Mouse (Mus musculus) neural tube, embryonic 13.5 days (tissue): ENCODE measurements around the gene Prok1. TPM values are rescaled to one million over a fixed set of nuclear protein-coding genes. Genes with fewer than 3 reads are reported as not detected.

ENCODE experiments used
- polyA plus RNA-seq: library from polyadenylated mRNA; unstranded; fragments of >200 nt; fragmentation: Nextera tagmentation; extraction: Ambion mirVana; gene quantifications from 2 replicates; pipeline ENCODE4 v1.2.1, GENCODE M21; 2015

The Prok1 gene
- polyA plus RNA-seq, 1 experiment from 2014 or later, result not detected

Other genes with a start within 250 kb of the Prok1 start
- 2.8 and 3.9 TPM in 2 replicates for gene Kcna3, start 203.5 kb downstream of the Prok1 start, polyA plus RNA-seq
- 1.5 and 1.9 TPM in 2 replicates for gene Kcna2, start 138.6 kb downstream of the Prok1 start, polyA plus RNA-seq
- gene Kcna10, start 56.7 kb downstream of the Prok1 start, polyA plus RNA-seq, result not detected in 2 replicates
- 0.27 and 1.2 TPM in 2 replicates for gene Cym, start 18.0 kb downstream of the Prok1 start, polyA plus RNA-seq
- not detected in 2 replicates for gene A630076J17Rik, start 9.1 kb downstream of the Prok1 start, polyA plus RNA-seq
- gene Lamtor5, start 39.2 kb upstream of the Prok1 start, polyA plus RNA-seq, result 220 and 227 TPM in 2 replicates
- 1.9 and 2.0 TPM in 2 replicates for gene Slc16a4, start 51.5 kb upstream of the Prok1 start, polyA plus RNA-seq
- 8.4 TPM in 2 replicates for gene Rbm15, start 94.0 kb upstream of the Prok1 start, polyA plus RNA-seq
- 1.8 TPM in 2 replicates for gene Kcnc4, start 219.8 kb upstream of the Prok1 start, polyA plus RNA-seq